Mouse (Mus musculus) erythroblast, embryonic 14.5 days (primary cell): ENCODE data around the gene Sdf2.

Source experiments
- GATA1 ChIP-seq: IDR thresholded peaks from 2 replicates; pipeline ENCODE4 v1.6.1; 2012; ENCODE audit warnings: low read length, inconsistent platforms, mixed read lengths
- TAL1 ChIP-seq: IDR thresholded peaks from 3 replicates; pipeline ENCODE4 v1.6.1; 2012; ENCODE audit warnings: low read length, inconsistent platforms, mixed read lengths

GRCm38 (mm10) chr11:78246318-78247011 lies 919 bp downstream of the Sdf2 start:
- TF ChIP-seq TAL1 (no peak), GATA1 (no peak)
